Mouse (Mus musculus): ENCODE results near the gene Olfr702.

Gene Olfr702

GRCm38 (mm10) chr7:106833793-106834192 lies at the start of gene Olfr702:
Gene Olfr702 (minus strand): TSS chr7:106833893.
- DNase-seq (ENCODE audit: low spot score in 2 of 2), result no peak

- DNase-seq (ENCODE audit: low spot score in 2 of 2), result no peak
These were observed 43.1 kb upstream of the Olfr702 start, which contains the start of gene Olfr705 for GRCm38 (mm10) chr7:106876791-106877190. Gene Olfr705 (minus strand): TSS chr7:106876891.

GRCm38 (mm10) chr7:106862885-106863284 lies 29.2 kb upstream of the Olfr702 start, which contains the start of gene Olfr704:
Gene Olfr704 (plus strand): TSS chr7:106863185.
- DNase-seq (ENCODE audit: low spot score in 2 of 2), result no peak

- DNase-seq (ENCODE audit: low spot score in 2 of 2), result no peak
These were observed 9.4 kb upstream of the Olfr702 start, which contains the start of gene Olfr703 for GRCm38 (mm10) chr7:106843060-106843459. Gene Olfr703 (plus strand): TSS chr7:106843360.

- DNase-seq (ENCODE audit: low spot score in 2 of 2), result no peak
These were observed 15.3 kb downstream of the Olfr702 start for GRCm38 (mm10) chr7:106818414-106818813.

GRCm38 (mm10) chr7:106815775-106816174 lies 17.9 kb downstream of the Olfr702 start:
- DNase-seq (ENCODE audit: low spot score in 2 of 2), result no peak

- no peak for DNase-seq (ENCODE audit: low spot score in 2 of 2)
These were observed 19.9 kb downstream of the Olfr702 start, which contains the start of gene Olfr701 for GRCm38 (mm10) chr7:106813829-106814228. Gene Olfr701 (plus strand): TSS chr7:106814129.

- DNase-seq (ENCODE audit: low spot score in 2 of 2), result no peak
These were observed 25.0 kb downstream of the Olfr702 start, which contains the start of gene Olfr700 for GRCm38 (mm10) chr7:106808734-106809133. Gene Olfr700 (minus strand): TSS chr7:106808834.

GRCm38 (mm10) chr7:106793098-106793497 lies 40.6 kb downstream of the Olfr702 start, which contains the start of gene Olfr699:
Gene Olfr699 (minus strand): TSS chr7:106793198.
- DNase-seq (ENCODE audit: low spot score in 2 of 2), result no peak

GRCm38 (mm10) chr7:106788330-106788729 lies 45.4 kb downstream of the Olfr702 start:
- DNase-seq (ENCODE audit: low spot score in 2 of 2), result no peak
